Mouse (Mus musculus) testis, adult 2 months (tissue): Measurements from ENCODE around the gene Top2a.

Source experiments
- CTCF ChIP-seq: fragments of 200-500 bp; IDR thresholded peaks from 2 replicates; pipeline ENCODE4 v1.5.1; 2012; ENCODE audit warnings: low read depth, mild to moderate bottlenecking, inconsistent platforms, low read length, moderate library complexity; ENCODE audit not compliant: control insufficient read depth, insufficient read depth, insufficient replicate concordance
- POLR2A ChIP-seq: fragments of 200-500 bp; IDR thresholded peaks from 2 replicates; pipeline ENCODE4 v1.6.1; 2012; ENCODE audit warnings: low read depth, mild to moderate bottlenecking, inconsistent platforms, low read length, moderate library complexity; ENCODE audit not compliant: control insufficient read depth

DNA sequence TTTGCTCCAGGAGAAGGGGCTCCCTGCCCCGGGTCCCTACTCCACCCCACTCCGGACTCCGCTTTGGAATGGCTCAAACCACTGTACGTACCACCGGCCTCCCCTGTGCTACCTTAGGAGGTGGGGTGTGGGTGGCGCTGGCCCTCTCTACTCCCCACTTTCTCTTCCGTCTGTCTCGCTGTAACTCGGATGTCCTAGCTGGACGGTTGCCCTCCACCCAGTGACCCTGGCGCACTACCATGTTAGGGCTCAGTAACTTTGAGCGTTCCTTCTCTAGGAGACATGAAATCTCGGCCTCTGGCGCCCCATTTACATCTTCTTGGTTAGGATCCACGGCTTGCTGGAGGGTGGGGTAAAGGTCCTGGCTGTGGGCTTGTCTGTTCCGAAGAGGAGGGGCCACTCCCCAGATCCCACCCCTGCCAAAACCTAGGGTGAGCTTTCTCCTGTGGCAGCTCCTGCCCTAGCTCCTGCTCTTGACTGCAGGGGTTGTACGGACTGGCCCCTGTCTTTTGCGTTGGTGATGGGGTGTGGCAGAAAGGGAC is 62.9 kb downstream of the Top2a start:
- TF ChIP-seq POLR2A (peak; percentile 24; the same call in 1 of the 2 replicates), CTCF (0 out of 2 replicates have a peak, but pooled peaks have one; percentile 10)
